Mouse (Mus musculus) spleen, postnatal 0 days (tissue): ENCODE data around the gene Zer1. TPM values are rescaled to one million over a fixed set of nuclear protein-coding genes. Genes with fewer than 3 reads are reported as not detected.

Experiments used
- polyA plus RNA-seq: library from polyadenylated mRNA; unstranded; fragments of >200 nt; fragmentation: Nextera tagmentation; extraction: Ambion mirVana; gene quantifications from 2 replicates; pipeline ENCODE4 v1.2.1, GENCODE M21; 2015

Gene Zer1
- polyA plus RNA-seq, result 5.2 and 6.0 TPM in 2 replicates

GRCm38 (mm10) chr2:30124472-30125274, at the start of gene Zer1:
Zer1 (minus strand) TSS chr2:30124585.

GRCm38 (mm10) chr2:30171371-30171996, 47.1 kb upstream of the Zer1 start, which contains the start of gene Endog:
Endog (plus strand) TSS chr2:30171493.

GRCm38 (mm10) chr2:30133613-30134377, 9.4 kb upstream of the Zer1 start, which contains the start of gene Tbc1d13:
Tbc1d13 (plus strand) TSS chr2:30133746.

DNA sequence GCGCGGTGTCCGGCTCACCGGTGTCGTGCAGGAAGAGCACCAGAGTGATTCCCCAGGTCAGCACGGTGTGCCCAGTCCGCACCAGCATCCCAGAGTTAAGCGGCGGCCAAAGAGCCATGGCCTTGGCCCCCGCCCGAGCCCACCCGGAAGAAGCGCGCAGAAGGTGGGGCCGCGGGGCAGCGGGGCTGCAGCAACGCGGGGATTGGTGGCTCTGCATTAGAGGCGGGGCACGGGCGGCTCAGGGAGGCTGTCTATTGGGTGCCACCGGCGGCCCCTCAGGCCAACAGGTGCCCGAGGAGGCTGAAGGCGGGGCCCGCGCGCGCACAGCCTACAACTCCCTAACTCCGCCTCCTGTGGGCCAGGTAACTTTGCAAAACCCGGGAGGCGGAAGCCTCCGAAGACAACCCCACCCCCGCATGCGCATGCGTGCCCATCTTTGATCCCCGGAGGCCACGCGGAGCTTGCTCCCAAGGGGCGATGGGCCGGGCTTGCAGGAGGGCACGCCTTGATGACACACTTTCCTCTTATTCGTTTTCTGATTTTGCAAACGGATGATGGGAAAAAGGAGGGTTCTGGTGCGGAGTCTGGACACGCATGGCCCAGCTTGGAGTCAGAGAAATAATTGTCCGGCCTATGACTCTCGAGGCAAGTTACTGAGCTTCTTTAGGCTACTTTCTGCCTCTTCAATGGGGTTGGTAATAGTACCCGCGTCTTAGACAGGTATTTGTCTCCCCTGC, 30.7 kb downstream of the Zer1 start, which contains the start of gene Zdhhc12:
Gene Zdhhc12 (minus strand): TSS at position 178 of the 737 bp plus-strand sequence.

GRCm38 (mm10) chr2:30077502-30078348, 46.7 kb downstream of the Zer1 start, which contains the start of gene Pkn3:
Pkn3 (plus strand) TSS chr2:30077684.

DNA sequence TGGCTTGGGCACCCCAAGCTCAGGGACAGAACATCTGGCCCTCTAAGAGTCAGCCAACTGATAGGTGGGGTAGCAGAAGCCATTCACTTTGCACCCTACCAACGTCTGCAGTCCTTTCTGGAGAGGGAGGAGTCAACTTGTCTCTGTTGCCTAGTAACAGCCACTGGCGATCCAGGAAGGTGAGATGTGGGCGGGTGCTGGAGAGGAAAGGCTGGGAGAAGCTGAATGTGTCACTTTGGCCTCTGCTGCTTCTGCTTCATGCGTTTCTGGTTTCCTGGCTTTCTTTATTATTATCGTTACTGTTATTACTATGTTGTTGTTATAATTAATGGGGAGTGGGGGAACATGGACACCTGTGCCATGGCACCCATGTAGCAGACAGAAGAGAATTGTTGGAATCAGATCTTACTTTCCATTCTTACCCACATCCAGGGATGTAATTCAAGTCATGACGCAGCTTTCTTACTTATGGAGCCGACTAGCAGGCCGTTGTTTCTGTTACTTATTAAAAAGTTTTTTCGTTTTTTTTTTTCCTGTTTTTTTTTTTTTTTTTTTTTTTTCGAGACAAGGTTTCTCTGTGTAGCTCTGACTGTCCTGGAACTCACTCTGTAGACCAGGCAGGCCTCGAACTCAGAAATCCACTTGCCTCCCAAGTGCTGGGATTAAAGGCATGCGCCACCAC, 67.0 kb downstream of the Zer1 start, which contains the start of gene Set:
Gene Set (plus strand): TSS at position 156 of the 682 bp plus-strand sequence.

DNA sequence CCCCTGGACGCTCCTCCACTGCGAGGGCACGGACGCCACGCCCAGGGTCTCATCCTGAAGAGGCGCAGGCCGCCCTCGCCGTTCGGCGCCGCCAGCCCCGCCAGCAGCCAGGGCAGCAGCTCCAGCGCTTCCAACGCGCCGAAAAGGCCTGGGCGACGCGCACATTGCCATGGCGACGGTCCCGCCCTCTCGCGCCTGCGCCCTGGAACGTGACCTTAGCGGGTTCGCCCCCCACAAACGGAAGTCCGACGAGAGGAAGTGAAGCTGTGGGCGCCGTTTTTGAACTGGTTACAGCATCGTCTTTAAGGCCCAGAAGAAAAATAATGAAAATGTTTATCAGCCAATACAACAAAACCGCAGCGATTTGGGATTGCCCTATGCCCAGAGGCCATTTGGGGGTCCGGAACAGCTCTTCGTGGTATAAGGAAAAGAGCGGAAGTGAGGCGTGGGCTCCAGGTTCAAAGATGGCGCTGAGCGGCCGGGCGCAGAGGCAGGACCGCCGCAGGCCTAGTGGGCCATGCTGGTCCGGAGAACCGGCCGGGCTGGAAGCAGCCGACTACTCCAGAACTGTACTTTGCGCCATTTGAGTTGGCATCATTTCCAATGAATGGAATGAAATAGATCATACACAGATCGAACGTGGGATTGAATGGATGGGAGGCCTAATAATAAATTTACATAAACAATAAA, 75.5 kb downstream of the Zer1 start, which contains the start of gene Wdr34:
Gene Wdr34 (minus strand): TSS at position 183 of the 690 bp plus-strand sequence.

Other genes with a start within 250 kb of the Zer1 start
- gene Odf2, start 235.4 kb downstream of the Zer1 start, polyA plus RNA-seq, result 51.8 and 52.4 TPM in 2 replicates
- 28.8 and 30.2 TPM in 2 replicates for gene Gle1, start 189.2 kb downstream of the Zer1 start, polyA plus RNA-seq
- gene Sptan1, start 159.0 kb downstream of the Zer1 start, polyA plus RNA-seq, result 23.0 and 27.3 TPM in 2 replicates
- gene Wdr34, start 75.7 kb downstream of the Zer1 start, polyA plus RNA-seq, result 18.2 and 19.8 TPM in 2 replicates
- gene Set, start 67.2 kb downstream of the Zer1 start, polyA plus RNA-seq, result 292 TPM in 2 replicates
- 1.6 and 2.5 TPM in 2 replicates for gene Pkn3, start 46.9 kb downstream of the Zer1 start, polyA plus RNA-seq
- 15.7 and 16.2 TPM in 2 replicates for gene Zdhhc12, start 30.9 kb downstream of the Zer1 start, polyA plus RNA-seq
- 4.7 TPM in 2 replicates for gene Tbc1d13, start 9.2 kb upstream of the Zer1 start, polyA plus RNA-seq
- gene Endog, start 46.9 kb upstream of the Zer1 start, polyA plus RNA-seq, result 15.6 and 15.9 TPM in 2 replicates
- gene Spout1, start 53.9 kb upstream of the Zer1 start, polyA plus RNA-seq, result 21.5 and 24.4 TPM in 2 replicates
- gene Kyat1, start 81.3 kb upstream of the Zer1 start, polyA plus RNA-seq, result 5.0 and 5.9 TPM in 2 replicates
- gene Lrrc8a, start 113.1 kb upstream of the Zer1 start, polyA plus RNA-seq, result 17.3 and 19.2 TPM in 2 replicates
- gene Gm28035, start 116.0 kb upstream of the Zer1 start, polyA plus RNA-seq, result 0.06 and 0.08 TPM in 2 replicates
- 4.4 and 6.5 TPM in 2 replicates for gene Phyhd1, start 141.6 kb upstream of the Zer1 start, polyA plus RNA-seq
- not detected in 2 replicates for gene Gm28038, start 156.5 kb upstream of the Zer1 start, polyA plus RNA-seq
- 12.5 and 13.7 TPM in 2 replicates for gene Dolk, start 161.7 kb upstream of the Zer1 start, polyA plus RNA-seq
- 17.0 and 17.5 TPM in 2 replicates for gene Nup188, start 161.8 kb upstream of the Zer1 start, polyA plus RNA-seq
- 29.2 and 29.6 TPM in 2 replicates for gene Sh3glb2, start 234.8 kb upstream of the Zer1 start, polyA plus RNA-seq
- gene Miga2, start 239.6 kb upstream of the Zer1 start, polyA plus RNA-seq, result 9.0 and 10.8 TPM in 2 replicates